8 mouse cellular contexts compared by ENCODE assay signal in the genomic region with DNA sequence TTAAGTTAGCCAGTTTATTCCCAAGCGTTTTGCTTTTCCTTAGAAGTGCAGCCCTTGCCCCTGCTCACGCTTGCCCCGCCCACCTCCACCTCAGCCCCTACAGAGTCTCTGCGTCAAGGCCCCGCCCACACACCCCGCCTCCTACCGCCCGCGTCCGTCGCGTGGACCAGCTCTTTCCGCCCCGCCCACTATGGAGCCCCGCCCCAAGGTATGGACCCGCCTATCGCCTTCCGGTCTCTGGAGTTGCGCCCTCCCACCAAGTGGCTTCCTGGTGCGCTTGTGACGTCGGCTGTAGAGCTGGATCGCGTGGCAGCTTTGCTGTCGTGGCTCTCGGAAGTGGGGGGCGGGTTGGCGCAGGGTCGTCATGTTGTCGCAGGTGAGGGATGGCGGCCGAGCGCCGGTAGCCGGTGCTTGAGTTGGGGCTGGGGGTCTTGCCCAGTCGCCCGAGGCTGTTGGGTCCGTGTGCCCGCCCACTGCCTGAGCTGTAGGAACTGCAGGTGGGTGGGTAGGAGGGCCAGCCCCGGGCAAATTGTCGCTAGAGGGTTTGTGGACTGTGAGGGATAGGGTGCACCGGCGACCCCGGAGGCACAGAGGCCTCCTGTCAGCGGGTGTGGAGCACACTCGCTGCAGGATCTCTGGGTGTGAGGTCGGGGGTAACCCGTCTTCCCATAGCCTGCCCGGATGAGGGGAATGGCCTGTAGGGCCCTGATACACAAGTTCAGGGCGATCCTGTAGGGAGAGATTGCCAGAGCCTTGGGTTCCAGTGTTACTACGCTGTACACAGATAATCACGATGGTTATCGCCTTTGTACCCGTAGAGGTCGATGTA. TPM values are rescaled to one million over a fixed set of nuclear protein-coding genes. Genes with fewer than 3 reads are reported as not detected.
A peak's percentile ranks its signal among the peaks of the same experiment; 100 is the strongest.
DNase-seq lines count a peak whose midpoint lies in the region; ATAC-seq and TF ChIP-seq lines count a peak whose summit lies in the region.

Gene Tvp23b, plus strand, starts transcription at position 236 of the 829 bp plus-strand sequence.

- peak; percentile 98 for DNase-seq in 416B (ENCODE audit: low read depth)
- peak; percentile 97 for DNase-seq in heart, adult 8-10 months (ENCODE audit: low spot score)
- DNase-seq in kidney, adult 9 months, result peak; percentile 98
- peak; percentile 98 for DNase-seq in limb, embryonic 14.5 days (ENCODE audit: low spot score)
- DNase-seq in midbrain, postnatal 0 days (ENCODE audit: low spot score), result peak; percentile 98
- DNase-seq in spleen, postnatal 14 days (ENCODE audit: low spot score in 2 of 2), result peak; percentile 98 to 99

- no peaks in the 10 kb centered on the region for H3K9me3 ChIP-seq in embryonic facial prominence, embryonic 15.5 days (replicated peaks)
- H3K9me3 ChIP-seq in limb, embryonic 14.5 days (ENCODE audit: control insufficient read depth, low read length), result no peaks in the 10 kb centered on the region
- H3K9me3 ChIP-seq in midbrain, postnatal 0 days (ENCODE audit: low read length), result no peaks in the 10 kb centered on the region

- peaks cover 11% of the 10 kb centered on the region for H3K36me3 ChIP-seq in embryonic facial prominence, embryonic 15.5 days
- peaks cover 13% of the 10 kb centered on the region for H3K36me3 ChIP-seq in limb, embryonic 14.5 days (ENCODE audit: control insufficient read depth, insufficient read depth, low read length)
- H3K36me3 ChIP-seq in midbrain, postnatal 0 days (ENCODE audit: insufficient read depth, low read length), result peaks cover under 1% of the 10 kb centered on the region; the same call in 1 of the 2 replicates

- WGBS in bone marrow, adult 2 months, result under 1% methylated on average over 55 of the region's 55 CpGs
- 2% methylated on average over 55 of the region's 55 CpGs for WGBS in embryonic facial prominence, embryonic 15.5 days
- WGBS in limb, embryonic 14.5 days, result 2% methylated on average over 55 of the region's 55 CpGs
- 2% methylated on average over 54 of the region's 55 CpGs for WGBS in midbrain, postnatal 0 days

- peak; percentile 78 for TF ChIP-seq POLR2A in bone marrow, adult 2 months (IDR thresholded peaks at IDR 0.05; ENCODE audit: borderline replicate concordance, control insufficient read depth, low read depth, low read length)
- peak; percentile 85 for TF ChIP-seq POLR2A in limb, embryonic 14.5 days (IDR thresholded peaks at IDR 0.05; ENCODE audit: borderline replicate concordance, extremely low read depth, insufficient read depth, insufficient read length)

- no peaks in the 10 kb centered on the region for H3K27me3 ChIP-seq in embryonic facial prominence, embryonic 15.5 days
- H3K27me3 ChIP-seq in limb, embryonic 14.5 days (ENCODE audit: control insufficient read depth, insufficient read depth, low read length), result no peaks in the 10 kb centered on the region
- H3K27me3 ChIP-seq in midbrain, postnatal 0 days (ENCODE audit: insufficient read depth, low read length), result no peaks in the 10 kb centered on the region

- H3K4me2 ChIP-seq in embryonic facial prominence, embryonic 15.5 days (replicated peaks), result peak within 1 kb of the TSS; percentile 69
- H3K4me2 ChIP-seq in limb, embryonic 14.5 days (replicated peaks; ENCODE audit: low read depth, low read length, severe bottlenecking), result peak within 1 kb of the TSS; percentile 61
- peak within 1 kb of the TSS; percentile 61 for H3K4me2 ChIP-seq in midbrain, postnatal 0 days (ENCODE audit: low read depth, low read length, poor library complexity, severe bottlenecking)

- TF ChIP-seq CTCF in bone marrow, adult 2 months (IDR thresholded peaks at IDR 0.05; ENCODE audit: control insufficient read depth, insufficient read depth, low read length), result no peak
- TF ChIP-seq CTCF in midbrain, postnatal 0 days (IDR thresholded peaks at IDR 0.05), result peak; percentile 4; the same call in 1 of the 2 replicates

- H3K9ac ChIP-seq in embryonic facial prominence, embryonic 15.5 days, result peak within 1 kb of the TSS; percentile 92
- H3K9ac ChIP-seq in limb, embryonic 14.5 days (ENCODE audit: low read depth, low read length, severe bottlenecking), result peak within 1 kb of the TSS; percentile 92
- H3K9ac ChIP-seq in midbrain, postnatal 0 days (replicated peaks; ENCODE audit: low read length, poor library complexity, severe bottlenecking), result peak within 1 kb of the TSS; percentile 61

- ATAC-seq in embryonic facial prominence, embryonic 15.5 days (ENCODE audit: insufficient number of reproducible peaks, low FRiP score, low TSS enrichment, low read depth), result peak; percentile 97
- ATAC-seq in limb, embryonic 14.5 days (ENCODE audit: low FRiP score, low read depth), result peak; percentile 96
- ATAC-seq in midbrain, postnatal 0 days (ENCODE audit: low FRiP score), result peak; percentile 97

- peak within 1 kb of the TSS; percentile 55 for H3K27ac ChIP-seq in bone marrow, adult 2 months (ENCODE audit: control insufficient read depth, insufficient read depth, low read depth, low read length, poor library complexity)
- peak within 1 kb of the TSS; percentile 92 for H3K27ac ChIP-seq in embryonic facial prominence, embryonic 15.5 days (replicated peaks)
- peak within 1 kb of the TSS; percentile 89 for H3K27ac ChIP-seq in limb, embryonic 14.5 days (replicated peaks; ENCODE audit: low read depth, low read length)
- H3K27ac ChIP-seq in midbrain, postnatal 0 days (ENCODE audit: low read depth, low read length), result peak within 1 kb of the TSS; percentile 79

- peak within 1 kb of the TSS; percentile 69 for H3K4me3 ChIP-seq in bone marrow, adult 2 months (replicated peaks; ENCODE audit: control insufficient read depth, low read depth, low read length)
- peak within 1 kb of the TSS; percentile 85 for H3K4me3 ChIP-seq in embryonic facial prominence, embryonic 15.5 days (replicated peaks)
- H3K4me3 ChIP-seq in limb, embryonic 14.5 days (replicated peaks; ENCODE audit: low read length), result peak within 1 kb of the TSS; percentile 84
- peak within 1 kb of the TSS; percentile 57 for H3K4me3 ChIP-seq in midbrain, postnatal 0 days (ENCODE audit: low read depth, low read length)

- no peaks in the 10 kb centered on the region; the same call in 1 of the 2 replicates for H3K4me1 ChIP-seq in bone marrow, adult 2 months (ENCODE audit: control insufficient read depth, insufficient read depth, low read length)
- no peaks in the 10 kb centered on the region for H3K4me1 ChIP-seq in embryonic facial prominence, embryonic 15.5 days
- peaks cover 4% of the 10 kb centered on the region for H3K4me1 ChIP-seq in limb, embryonic 14.5 days (ENCODE audit: control insufficient read depth, insufficient read depth, low read length)
- H3K4me1 ChIP-seq in midbrain, postnatal 0 days (ENCODE audit: insufficient read depth, low read length), result no peaks in the 10 kb centered on the region

RNA-seq across cellular contexts. Expression of gene Tvp23b, which starts in this region (rescaled TPM):
- 6.4 and 11.0 TPM in 2 replicates for polyA plus RNA-seq in bone marrow, adult 2 months (2011; ENCODE audit: insufficient read depth, insufficient read length, low replicate concordance, missing spikeins)
- 79.9 and 81.1 TPM in 2 replicates for polyA plus RNA-seq in embryonic facial prominence, embryonic 15.5 days (2015; fragmentation: Nextera tagmentation; extraction: Ambion mirVana)
- 10 to 100 TPM; 18.5 to 24.8 (median 21.2) TPM for total RNA-seq in heart, adult 8-10 months (2022)
- 38.2 and 40.1 TPM in 2 replicates for polyA plus RNA-seq in limb, embryonic 14.5 days (2012; rRNA removed)
- polyA plus RNA-seq in limb, embryonic 14.5 days (2014; fragmentation: Nextera tagmentation; extraction: Ambion mirVana), result 60.4 and 65.6 TPM in 2 replicates
- total RNA-seq in midbrain, postnatal 0 days (2014; rRNA removed), result 29.5 and 36.6 TPM in 2 replicates
- polyA plus RNA-seq in midbrain, postnatal 0 days (2015; fragmentation: Nextera tagmentation; extraction: Ambion mirVana), result 42.5 and 44.2 TPM in 2 replicates

Comparison
In these comparisons a context has a peak if more than half of its experiments do, and no peak if none do; other contexts are left out.
1. Peak in every context shown above with its lines: DNase-seq, ATAC-seq, H3K4me3 ChIP-seq and H3K27ac ChIP-seq.